Mouse (Mus musculus): ENCODE measurements around the gene Tanc1.

- TF ChIP-seq CTCF (IDR thresholded peaks at IDR 0.05; ENCODE audit: extremely low read depth, insufficient read length, insufficient replicate concordance, low read depth, low read length) = no peak
- TF ChIP-seq POLR2A (IDR thresholded peaks at IDR 0.05; ENCODE audit: low read depth, low read length) = no peak
These were observed 41.7 kb downstream of the Tanc1 start for GRCm38 (mm10) chr2:59653306-59654165.

All from small intestine, adult 2 months (tissue).